33 mouse cellular contexts compared by ENCODE assay signal in the genomic region with DNA sequence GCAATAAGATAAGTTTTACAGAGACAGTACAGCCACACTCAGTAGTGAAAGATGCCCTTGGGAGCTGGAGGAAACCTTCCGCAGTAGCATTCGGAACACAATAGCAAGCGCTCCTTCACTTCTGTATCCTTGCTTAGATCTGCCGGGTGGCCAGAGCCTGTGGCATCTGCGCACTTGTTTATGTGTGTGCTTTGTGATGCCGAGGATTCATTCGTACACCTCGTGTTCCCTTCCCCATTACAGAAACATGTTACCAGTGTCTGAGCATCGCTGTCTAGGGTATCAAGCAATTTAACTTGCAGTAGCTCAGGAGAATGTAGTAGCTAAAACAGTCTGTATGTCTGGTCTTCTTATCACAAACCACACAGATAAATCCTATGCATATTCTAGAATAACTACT.
"Had no signal": no experiment of that assay in that cellular context is flagged by ENCODE, and none has a peak within 500 bp of the region (broad histone marks: within the 10 kb centered on the region; RNA-seq: fewer than 3 reads in every experiment).

No protein-coding gene starts in this region.

- H3K4me1 ChIP-seq: heart, embryonic 12.5 days; heart, embryonic 13.5 days; heart, embryonic 15.5 days; hindbrain, embryonic 10.5 days; hindbrain, embryonic 12.5 days; hindbrain, embryonic 13.5 days; hindbrain, embryonic 15.5 days; intestine, embryonic 15.5 days; kidney, embryonic 15.5 days had no signal

- H3K4me2 ChIP-seq: heart, embryonic 12.5 days; heart, embryonic 13.5 days; heart, embryonic 15.5 days; hindbrain, embryonic 12.5 days; hindbrain, embryonic 13.5 days; hindbrain, embryonic 14.5 days; hindbrain, embryonic 15.5 days; intestine, embryonic 15.5 days; kidney, embryonic 15.5 days had no signal

- H3K9me3 ChIP-seq: heart, embryonic 15.5 days; hindbrain, embryonic 12.5 days; hindbrain, embryonic 15.5 days; intestine, embryonic 15.5 days had no signal

- H3K4me3 ChIP-seq: heart, embryonic 12.5 days; heart, embryonic 13.5 days; heart, embryonic 15.5 days; hindbrain, embryonic 10.5 days; hindbrain, embryonic 12.5 days; hindbrain, embryonic 13.5 days; hindbrain, embryonic 15.5 days; intestine, embryonic 15.5 days; kidney, embryonic 15.5 days; layer of hippocampus, adult 2 months had no signal

- H3K27me3 ChIP-seq: heart, embryonic 12.5 days; heart, embryonic 13.5 days; heart, embryonic 15.5 days; hindbrain, embryonic 12.5 days; hindbrain, embryonic 13.5 days; hindbrain, embryonic 15.5 days; intestine, embryonic 15.5 days; kidney, embryonic 15.5 days had no signal

- ATAC-seq: hindbrain, embryonic 16.5 days; hindbrain, postnatal 0 days; inflammation-experienced regulatory T-cells, adult 6 months; intestine, embryonic 15.5 days; intestine, embryonic 16.5 days; intestine, postnatal 0 days had no signal

- H3K27ac ChIP-seq: heart, embryonic 13.5 days; heart, embryonic 15.5 days; hindbrain, embryonic 10.5 days; hindbrain, embryonic 12.5 days; hindbrain, embryonic 13.5 days; hindbrain, embryonic 14.5 days; hindbrain, embryonic 15.5 days; hindbrain, postnatal 0 days; intestine, embryonic 15.5 days; kidney, embryonic 15.5 days; kidney, postnatal 0 days; layer of hippocampus, adult 2 months had no signal

- H3K9ac ChIP-seq: heart, embryonic 12.5 days; heart, embryonic 13.5 days; heart, embryonic 15.5 days; hindbrain, embryonic 12.5 days; hindbrain, embryonic 13.5 days; hindbrain, embryonic 14.5 days; hindbrain, embryonic 15.5 days; intestine, embryonic 15.5 days; kidney, embryonic 15.5 days had no signal

- DNase-seq: heart, postnatal 10 days; heart, postnatal 14 days; heart, postnatal 36 days; heart, postnatal 4 days; kidney, adult 11 months; kidney, adult 18-20 months; kidney, adult 2 months; kidney, adult 8-10 months; kidney, adult 9 months; kidney, postnatal 10 days; kidney, postnatal 14 days; kidney, postnatal 25 days; kidney, postnatal 36 days; kidney, postnatal 4 days; layer of hippocampus, adult 9-11 months; layer of hippocampus, postnatal 36 days had no signal
